Mouse (Mus musculus) erythroblast, embryonic 14.5 days (primary cell): Measurements from ENCODE around the gene Tekt1.

Experiments
- GATA1 ChIP-seq: IDR thresholded peaks from 2 replicates; pipeline ENCODE4 v1.6.1; 2012; ENCODE audit warnings: low read length, inconsistent platforms, mixed read lengths
- TAL1 ChIP-seq: IDR thresholded peaks from 3 replicates; pipeline ENCODE4 v1.6.1; 2012; ENCODE audit warnings: low read length, inconsistent platforms, mixed read lengths

DNA sequence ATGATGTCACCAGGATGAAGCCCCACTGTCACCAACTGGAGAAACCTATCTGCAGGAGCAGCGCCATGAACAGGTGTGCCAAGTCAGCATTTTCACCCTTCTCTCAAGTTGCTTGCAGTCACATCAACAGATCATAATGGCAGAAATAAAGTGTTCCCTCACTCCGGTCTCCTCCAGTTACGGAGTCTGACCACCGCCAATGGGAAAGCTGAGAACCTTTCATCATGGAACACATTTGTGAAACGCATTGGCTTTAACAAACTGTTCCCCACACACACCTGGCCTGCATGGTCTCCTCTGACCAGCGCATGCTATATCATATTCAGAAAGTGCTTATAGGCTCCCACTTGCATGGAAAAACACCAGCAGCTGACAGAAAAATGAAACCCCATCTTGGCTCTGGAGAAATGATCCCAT is 25.9 kb upstream of the Tekt1 start:
- TF ChIP-seq GATA1 (no peak), TAL1 (no peak)
